Mouse (Mus musculus) lung, postnatal 14 days (tissue): ENCODE data around the gene Tmem11.
"Not testable (repeated sequence)": the region's sequence is repeated elsewhere in the genome, so short reads cannot be mapped to it uniquely, and the experiment has no call there.

Source experiments
- DNase-seq: peaks from one replicate; pipeline ENCODE4 v3.0.0; 2021

Tmem11 gene

DNA sequence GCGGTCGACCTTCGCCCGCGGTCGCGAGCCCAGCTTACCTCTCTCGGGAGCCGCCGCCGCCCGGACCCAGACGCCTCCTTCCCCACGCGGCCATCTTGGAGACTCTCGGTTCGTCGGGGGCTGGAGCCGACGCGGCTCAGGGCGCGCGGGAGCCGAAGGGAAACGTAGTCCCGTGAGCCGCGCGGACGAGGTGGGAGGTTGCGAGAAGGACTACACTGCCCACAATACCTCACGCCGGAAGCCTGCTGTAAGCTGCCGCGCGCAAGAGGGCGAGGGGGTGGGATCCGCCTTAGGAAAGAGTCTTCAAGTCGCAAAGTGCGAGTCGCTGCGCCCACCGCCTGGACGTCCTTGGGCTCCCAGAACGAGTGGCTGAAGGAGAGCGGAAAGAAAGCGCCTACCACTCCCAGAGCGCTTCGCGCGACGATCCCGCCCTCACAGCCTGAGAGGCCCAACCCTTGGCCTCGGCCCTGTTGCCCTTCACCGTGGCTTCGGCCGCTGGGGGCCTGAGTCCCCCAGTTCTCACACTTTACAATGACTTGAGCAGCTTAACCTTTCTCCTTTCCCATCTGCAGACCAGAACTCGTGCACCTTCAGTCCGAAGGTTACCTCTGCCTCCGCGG is at the start of gene Tmem11:
Tmem11 (minus strand) TSS at position 598 of the 620 bp plus-strand sequence.
- peak; percentile 94 for DNase-seq

DNA sequence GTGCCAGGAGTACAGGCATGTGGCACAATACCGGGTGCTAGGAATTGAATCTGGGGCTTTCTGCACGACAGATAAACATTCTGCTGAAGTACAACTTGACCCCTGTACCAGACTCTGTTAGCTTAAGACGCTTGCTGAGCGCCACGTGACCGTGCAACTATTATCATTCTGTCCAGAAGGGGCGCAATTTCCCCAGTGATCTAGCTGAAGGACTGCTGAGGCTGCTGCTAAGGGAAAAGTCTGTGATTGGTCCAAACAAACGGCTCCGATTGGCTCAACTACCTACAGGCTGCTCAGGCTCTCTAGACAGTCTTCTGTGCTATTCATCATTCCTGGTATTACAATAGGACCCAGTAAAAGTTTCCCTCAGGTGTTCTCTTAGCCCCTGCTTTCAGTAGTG is 48.2 kb upstream of the Tmem11 start:
- peak; percentile 96 for DNase-seq

DNA sequence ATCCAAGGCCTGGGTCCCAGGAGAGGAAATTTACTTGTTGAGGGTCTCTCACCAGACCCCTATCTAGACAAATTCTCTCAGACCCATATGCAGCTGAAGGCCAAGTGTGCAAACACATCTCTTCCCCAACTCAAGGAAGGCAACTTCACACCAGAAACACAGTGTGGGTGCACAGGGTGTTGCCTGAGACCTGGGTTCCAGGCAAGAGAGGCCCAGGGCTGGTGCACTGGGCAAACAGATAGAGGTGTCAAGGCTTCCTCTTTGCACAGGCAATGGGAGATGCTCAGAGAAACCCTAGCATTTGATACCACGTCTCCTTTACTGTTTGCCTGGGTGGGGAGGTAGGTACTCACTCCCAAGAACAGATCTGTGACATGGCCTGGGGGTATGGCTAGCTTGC is 45.9 kb upstream of the Tmem11 start:
- no peak for DNase-seq

DNA sequence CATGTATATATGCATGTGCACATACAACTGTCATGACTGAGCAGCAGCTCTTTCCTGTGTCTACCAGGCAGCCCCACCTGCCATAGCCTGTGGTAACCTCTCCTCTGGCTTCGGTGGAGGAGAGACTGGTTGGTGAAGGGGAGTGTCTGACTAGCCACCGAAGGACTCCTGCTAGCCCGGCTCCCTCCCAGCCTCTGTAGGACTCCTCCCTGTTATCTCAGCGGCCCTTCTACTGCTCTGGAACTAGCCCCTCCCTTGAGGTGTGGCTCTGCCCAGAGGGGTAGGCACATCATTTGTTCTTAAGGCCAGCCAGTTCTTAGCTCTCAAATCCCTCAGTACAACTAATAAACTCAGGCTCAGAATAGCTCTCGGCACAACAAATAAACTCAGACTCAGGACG is 45.4 kb upstream of the Tmem11 start:
- DNase-seq: no peak

DNA sequence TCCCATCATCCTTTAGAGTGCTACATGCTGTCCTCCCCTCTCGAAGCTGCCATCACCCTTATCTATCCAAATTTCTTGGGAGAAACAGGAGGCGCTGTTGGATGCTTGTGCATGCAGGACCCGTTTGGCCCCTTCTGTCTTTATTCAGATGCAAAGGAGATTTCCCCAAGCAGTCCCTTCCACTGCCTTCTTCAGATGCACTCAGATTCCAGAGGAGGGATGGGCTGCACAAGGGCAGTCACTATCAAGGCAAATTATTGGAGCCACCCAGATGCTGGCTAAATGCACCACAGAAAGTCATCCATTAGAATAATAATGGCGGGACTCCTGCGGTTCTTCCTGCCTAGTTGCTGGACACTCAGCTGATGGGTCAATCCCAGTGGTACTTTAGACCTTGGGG is 43.9 kb upstream of the Tmem11 start:
- no peak for DNase-seq

DNA sequence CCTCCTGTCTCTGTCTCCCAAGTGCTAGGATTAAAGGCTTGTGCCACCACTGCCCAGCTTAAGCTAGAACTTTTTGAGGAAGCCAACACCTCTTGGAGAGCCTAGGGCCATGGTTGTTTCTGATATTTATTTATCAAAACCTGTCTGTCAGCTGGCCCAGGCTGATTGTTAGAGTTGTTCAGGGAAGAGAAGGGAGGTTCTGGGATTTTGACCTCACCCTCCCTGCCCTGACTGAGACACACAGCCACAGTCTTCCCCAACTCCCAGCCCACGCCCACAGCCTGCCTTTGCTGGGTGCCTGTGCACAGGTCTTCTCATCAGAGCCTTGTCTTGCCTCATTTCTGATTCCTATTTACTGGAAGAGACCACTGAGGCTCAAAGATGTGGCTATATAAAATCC is 43.1 kb upstream of the Tmem11 start:
- no peak for DNase-seq

DNA sequence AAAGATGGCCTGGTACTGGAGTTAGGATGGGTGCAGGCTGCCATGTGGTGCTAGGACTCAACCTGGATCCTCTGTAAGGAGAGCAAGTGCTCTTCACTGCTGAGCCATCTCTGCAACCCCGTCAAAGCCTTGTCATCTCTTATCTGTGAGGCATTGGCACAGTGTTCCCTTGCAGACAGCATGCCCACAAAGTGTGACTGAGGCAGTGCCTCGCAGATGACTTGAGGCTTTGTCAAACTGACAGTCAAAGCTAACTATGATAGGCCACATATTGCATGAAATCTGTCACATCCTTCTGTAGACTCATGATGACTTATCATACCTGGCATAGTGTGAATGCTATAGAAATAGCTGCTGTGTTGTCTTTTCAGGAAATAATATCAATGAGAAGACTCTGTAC is 40.9 kb upstream of the Tmem11 start:
- DNase-seq: no peak

DNA sequence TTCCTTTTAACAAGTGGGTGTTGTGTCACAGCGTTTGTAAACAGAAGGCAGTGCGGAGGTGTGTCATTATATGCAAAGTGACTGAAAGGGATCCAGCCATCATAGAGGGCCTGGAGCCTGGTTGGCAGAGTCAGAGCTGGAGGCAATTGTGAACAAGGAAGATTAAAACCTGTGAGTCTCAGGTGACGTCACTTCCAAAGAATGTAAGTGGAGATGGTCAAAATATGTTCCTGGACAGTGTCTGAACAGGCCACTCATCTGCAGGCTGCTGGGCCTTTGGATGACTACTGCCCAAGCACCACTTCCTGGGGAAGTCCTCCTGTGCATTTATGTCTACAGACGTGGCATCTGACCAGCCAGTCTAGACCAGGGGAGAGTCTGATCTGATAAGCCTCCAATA is 36.1 kb upstream of the Tmem11 start:
- no peak for DNase-seq

DNA sequence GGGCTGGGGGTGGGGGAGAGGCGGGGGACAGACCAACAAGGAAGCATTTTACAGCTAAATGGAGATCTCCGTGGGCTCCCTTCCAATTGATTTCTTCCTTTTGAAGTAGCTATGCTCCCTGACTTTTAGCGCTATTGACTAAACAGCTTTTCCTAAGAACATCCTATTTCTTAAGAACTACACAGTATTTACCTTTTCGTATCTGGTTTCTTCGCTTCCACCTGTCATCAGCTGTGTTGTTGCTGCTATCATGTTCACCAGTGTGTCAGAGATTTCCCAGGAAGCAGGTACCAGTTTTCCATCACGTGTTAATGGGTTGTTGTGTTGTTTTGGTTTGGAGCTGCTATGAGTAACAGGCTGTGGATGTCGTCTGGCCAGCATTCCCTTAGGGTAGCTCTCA is 35.4 kb upstream of the Tmem11 start, which contains the start of gene Natd1:
Natd1 (minus strand) TSS at position 260 of the 400 bp plus-strand sequence.
- no peak for DNase-seq

DNA sequence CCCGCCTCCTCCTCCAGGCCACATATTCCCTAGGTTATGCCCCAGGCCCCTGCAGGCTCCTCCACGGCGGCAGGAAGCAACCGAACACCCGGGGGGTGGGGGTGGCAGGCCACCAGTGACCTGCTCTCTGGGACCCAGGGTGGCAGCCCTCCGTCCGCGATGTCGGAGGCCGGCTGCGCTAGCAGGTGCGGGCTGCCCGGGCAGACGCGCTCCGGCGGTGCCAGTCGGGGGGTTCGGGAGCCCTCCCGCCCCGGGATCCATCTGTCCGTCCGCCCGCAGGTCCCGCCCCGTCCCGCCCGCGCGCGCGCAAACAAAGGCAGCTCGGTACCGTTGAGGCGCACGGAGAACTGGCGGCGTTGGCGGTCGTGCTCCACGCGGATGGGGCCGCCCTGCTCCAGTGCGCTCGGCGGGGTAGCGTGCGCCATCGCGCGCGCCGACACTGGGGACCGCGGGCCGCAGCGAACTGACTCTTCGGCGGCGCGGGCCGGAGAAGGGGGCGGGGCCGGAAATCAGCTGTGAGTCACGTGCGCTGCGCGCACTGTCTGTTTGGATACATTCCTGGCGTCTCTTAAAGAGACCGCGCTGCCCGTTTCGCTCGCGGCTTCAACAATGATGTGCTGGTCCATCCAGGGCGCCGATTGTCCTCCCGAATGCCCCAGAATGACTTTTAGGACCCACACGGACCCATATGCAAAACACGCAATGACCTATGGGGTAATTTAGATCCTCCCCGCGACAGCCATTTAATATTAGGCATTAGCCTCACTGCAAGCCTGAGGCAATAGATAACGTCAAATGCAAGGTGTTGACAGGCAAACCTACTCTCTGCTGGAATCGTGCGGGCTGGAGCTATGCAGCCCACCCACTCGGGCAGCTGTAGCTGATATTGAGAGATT is 34.5 kb upstream of the Tmem11 start:
- DNase-seq: peak; percentile 94

DNA sequence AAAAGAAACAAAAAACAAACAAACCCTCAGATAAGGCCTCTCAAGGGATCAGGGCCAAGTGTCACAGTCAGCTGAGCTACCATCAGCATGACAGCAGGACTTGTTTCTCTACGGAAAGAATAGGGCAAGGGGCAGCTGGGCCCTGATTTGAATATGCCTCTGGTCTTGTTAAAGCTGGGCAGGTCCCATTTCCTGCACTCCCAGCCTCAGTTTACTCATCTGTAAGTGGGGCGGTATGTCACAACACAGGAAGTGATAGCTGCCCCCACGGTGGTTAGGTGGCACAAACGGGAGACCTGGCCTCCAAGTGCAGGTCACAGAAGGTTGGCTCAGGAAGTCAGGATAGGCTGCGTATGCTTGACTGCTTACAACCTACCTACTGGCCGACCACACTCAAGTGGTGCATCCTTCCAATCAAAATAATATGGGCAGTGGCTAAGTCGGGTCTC is 33.5 kb upstream of the Tmem11 start:
- no peak for DNase-seq

DNA sequence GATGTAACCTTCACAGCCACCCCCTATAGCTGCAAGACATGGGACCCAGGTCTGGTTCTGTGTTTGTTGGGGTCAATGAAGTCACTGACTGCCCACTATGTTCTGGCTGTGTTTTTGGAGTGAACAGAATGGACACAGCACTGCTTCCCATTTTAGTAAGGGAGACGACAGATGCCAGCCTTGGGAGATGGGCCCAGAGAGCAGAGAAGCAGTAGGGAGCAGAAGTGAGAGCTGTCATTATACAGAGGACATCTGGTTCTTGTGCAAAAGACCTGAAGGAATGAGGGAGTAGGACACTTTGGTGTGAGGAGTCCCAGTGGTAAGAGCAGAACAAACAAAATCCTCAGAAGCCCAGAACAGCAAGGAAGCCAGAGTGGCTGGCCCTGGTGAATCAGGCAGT is 30.6 kb upstream of the Tmem11 start:
- DNase-seq: no peak

DNA sequence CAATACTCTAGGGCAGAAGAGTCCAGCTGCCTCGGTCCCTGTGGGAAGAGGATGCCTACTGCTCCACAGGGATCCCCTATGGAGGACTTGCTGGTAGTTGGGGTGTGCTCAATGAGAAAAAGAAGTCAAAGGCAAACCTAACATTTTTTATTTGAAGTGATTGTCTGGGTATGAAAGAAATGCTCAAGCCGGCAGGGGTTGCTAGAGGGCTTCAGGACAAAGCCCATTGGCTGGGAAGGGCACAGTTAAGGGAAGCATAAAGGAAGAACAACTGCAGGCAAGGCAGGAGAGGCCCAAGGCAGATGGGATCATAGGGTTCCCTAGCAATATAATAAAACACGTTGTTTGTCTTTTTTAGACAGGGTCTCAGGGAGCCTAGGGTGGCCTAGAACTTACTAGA is 29.0 kb upstream of the Tmem11 start:
- no peak for DNase-seq

DNA sequence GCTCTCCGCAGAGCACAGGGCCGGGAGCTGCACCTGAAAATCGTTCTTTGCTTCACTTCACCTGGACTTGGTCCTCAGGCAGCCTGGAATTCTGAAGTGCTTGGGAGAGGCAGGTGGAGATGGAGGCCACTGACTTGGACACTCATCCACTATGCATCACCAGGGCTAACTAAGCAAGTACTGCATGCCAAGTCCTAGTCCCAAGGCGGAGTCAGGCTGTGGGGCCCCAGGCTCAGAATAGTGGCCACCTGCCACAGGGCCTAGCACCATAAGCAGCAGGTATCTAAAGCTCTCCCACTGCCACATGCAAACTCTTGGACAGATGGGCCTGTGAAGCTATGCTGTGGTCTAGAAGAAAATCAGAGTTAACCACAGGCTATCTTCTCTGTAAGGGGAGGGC is 27.4 kb upstream of the Tmem11 start:
- no peak for DNase-seq

DNA sequence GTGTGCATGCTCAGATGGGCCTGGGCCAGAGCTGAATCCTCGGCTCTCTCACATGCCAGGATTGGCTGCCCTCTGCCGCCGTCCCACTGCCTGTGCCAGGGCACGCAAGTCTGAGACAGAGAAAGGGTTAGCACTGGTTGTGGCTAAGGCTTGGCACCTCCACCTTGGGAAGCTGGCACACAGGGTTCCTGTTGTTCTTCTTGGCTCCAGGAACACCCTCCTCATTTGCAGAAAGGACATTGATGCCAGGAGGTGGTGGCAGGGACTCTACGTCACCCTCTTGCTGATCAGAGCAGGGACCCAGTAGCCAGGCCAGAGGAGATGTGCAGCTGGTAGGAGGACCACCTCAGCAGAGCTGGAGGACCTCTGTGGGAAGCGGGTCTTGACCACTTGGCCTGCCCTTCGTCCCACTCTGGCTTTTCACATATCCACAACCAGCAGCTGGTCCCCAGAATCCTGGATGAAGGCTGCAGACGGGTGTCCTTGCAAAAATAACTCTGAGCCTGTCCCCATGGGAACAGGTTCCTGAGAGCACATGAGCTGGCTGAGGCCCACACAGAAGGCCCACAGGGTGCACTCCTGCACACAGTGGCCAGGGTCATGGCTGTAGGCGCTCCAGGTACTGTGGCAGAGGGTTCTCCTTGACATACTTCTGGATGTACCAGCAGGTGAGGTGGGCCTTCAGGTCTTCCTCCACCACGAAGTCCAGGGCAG is 26.5 kb upstream of the Tmem11 start:
- DNase-seq: no peak

DNA sequence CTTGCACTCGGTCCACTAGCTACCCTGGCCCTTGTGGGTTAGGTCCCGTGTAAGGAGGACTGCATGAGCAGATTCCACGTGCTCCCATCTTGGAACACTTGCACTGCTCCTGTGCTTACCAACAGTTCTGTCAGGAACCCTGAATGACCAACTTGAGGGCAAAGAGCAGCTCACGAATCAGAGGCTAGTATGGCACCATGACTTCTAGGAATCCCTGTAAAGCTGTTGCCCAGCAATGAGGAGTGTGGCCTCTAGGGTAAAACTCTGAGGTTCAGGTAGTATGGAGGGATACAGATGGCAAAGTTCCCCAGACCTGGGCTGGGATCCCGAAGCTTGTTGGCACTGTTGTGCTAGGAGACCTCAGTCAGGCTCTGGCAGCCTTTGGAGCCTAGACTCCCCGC is 24.6 kb upstream of the Tmem11 start:
- no peak for DNase-seq

DNA sequence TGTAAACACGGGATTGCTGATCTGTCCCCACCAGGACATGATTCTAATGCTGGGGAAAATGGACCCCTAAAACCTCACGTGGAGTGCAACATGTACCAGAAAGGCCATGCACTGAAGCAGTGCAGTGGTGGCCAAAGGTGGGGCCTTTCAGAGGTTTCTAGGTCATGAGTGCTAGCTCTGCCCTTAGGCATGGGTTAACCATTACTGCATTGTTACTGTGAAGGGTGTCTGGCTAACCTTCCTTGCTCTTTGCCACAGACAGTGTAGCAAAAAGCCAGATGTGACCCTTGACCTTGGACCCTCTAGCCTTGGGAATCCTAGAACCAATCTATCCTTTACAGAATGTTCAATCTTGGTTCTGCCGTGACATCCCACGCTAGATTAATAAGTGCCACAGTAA is 23.4 kb upstream of the Tmem11 start:
- DNase-seq: no peak

DNA sequence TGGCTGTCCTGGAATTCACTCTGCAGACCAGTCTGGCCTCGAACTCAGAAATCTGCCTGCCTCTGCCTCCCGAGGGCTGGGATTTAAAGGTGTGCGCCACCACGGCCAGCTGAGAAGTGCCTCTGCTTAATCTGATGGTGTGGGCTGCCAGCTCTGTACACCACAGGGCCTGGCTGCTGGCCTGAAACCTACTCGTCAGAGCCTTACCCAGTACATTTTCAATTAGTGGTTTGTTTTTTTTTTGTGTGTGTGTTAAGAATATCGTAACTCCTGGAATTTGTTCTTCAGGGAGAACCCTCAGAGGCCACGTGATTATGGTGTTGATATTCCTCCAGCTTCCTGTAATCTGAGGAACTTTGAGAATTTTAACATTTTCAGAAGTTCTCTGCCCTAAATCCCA is 22.9 kb upstream of the Tmem11 start:
- DNase-seq: no peak

DNA sequence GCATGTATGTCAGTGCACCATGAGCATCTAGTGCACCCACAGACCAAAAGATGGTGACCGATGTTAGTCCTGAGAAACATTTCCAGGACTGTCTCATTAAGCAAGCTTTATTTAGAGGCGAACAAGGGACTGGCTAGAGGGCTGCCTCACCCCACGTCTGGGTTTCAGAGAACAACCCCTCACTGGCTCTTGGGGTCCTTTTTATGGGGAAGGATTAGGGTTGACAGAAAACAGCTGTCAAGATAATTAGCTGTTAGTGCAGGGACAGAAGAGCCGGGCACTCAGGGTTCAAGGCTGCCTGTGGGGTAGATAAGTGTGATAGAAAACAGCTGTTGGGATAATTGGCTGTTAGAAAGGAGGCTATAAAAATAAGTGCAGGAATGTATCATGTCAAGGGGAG is 16.8 kb upstream of the Tmem11 start:
- DNase-seq: no peak

DNA sequence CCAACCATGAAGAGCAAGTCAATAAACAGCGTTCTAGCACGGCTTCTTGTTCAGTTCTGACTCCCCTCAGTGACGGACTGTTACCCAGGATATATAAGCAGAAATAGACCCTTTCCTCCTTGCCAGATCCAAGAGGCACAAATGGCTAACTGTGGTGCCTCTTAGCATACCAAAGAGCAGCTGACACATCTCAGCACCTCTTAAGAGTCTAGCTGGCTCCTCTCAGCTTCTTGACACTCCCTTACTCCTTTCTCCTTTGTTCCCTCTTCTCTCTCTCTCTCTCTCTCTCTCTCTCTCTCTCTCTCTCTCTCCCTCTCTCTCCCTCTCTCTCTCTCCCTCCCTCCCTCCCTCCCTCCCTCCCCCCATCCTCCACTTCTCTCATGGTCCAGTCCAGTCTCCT is 11.7 kb upstream of the Tmem11 start:
- no peak for DNase-seq

DNA sequence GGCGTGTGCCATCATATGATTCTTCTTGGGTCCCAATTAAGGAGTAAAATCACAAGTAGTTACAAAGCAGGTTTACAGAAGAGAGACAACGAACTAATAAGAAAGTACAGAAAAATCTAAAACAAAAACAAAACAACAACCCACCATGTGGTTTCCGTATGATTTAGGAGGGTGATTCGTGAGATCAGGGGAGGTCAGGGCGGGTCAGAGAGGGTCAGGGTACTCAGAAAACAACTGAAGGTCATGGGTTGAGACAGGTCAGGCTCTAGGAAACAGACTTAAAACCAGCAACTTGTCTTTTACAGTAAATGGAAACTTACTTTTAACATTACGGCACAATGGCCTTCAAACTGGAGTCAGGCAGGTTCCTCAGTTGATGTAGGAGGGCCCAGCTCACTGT is 11.2 kb upstream of the Tmem11 start:
- DNase-seq: no peak

DNA sequence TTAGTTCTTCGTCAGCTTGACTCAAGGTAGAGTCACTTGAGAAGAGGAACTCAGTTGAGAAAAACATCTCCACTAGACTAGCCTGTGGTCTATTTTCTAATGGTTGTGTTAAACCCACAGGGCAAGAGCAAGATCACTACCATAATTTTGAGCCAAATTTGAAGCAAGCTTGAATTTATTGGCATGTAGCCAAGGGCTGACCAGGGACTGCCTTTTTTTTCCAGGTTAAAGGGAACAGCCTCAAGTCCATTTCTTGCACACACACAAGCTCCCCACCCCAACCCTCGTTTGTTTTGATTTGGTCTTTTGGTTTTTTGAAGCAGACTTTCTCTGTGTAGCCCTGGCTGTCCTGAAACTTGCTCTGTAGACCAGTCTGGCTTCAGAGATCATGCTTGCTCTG is 10.8 kb upstream of the Tmem11 start:
- DNase-seq: no peak

DNA sequence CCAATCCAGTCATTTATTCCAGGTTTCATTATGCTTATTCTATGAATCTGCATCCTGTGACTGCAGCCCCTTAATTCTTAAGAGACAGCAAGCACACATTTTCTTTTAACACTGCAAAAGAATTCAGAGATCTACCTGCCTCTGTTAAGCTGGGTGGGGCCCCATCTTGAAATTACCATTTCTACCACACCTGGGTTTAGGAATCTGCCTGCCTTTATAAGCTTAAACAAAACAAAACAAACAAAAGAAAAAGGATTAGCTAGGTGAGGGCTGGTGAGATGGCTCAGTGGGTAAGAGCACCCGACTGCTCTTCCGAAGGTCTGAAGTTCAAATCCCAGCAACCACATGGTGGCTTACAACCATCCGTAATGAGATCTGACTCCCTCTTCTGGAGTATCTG is 7.9 kb upstream of the Tmem11 start:
- DNase-seq: not testable (repeated sequence)

DNA sequence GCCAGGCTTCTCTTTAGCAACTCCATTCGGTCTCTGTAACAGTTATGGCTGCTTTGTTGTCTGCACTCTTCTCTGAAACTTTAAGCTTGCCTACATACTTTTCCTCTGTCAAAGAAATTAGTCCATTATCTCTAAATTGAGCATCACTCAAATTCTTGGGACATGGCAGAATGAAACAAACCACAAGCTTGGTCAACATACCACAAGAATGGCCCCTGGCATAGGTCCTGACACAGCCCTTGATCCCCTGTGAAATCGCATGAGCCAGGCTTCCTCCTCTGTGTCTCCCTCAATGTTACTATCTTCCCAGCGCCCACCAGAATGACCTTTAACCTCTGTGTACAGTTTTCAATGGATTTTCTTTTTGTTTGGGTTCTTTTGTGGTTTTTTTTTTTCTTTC is 3.3 kb upstream of the Tmem11 start:
- DNase-seq: no peak
